Mouse (Mus musculus) heart, adult 18-20 months (tissue): Measurements from ENCODE around the gene Hba-a1. TPM values are rescaled to one million over a fixed set of nuclear protein-coding genes. Genes with fewer than 3 reads are reported as not detected.
A peak's percentile ranks its signal among the peaks of the same experiment; 100 is the strongest.
"Not testable (repeated sequence)": the region's sequence is repeated elsewhere in the genome, so short reads cannot be mapped to it uniquely, and the experiment has no call there.

Experiments
- DNase-seq, 2 experiments: peaks; one replicate each; pipeline ENCODE4 v3.0.0; 2021 to 2022; ENCODE audit warnings: mixed read lengths in 1 of 2
- long read RNA-seq, 2 experiments: library from polyadenylated mRNA; stranded (forward); transcript quantifications; one replicate each; pipeline ENCODE4 v2.0.0; 2021
- total RNA-seq, 2 experiments: library from RNA; stranded (reverse); gene quantifications; 2 replicates each; pipeline ENCODE4 v1.2.3; 2021

The Hba-a1 gene
- 1,000 to 10,000 TPM; 7,280 to 8,683 TPM for total RNA-seq
- long read RNA-seq, experiment 1, transcript Hba-a1-201 (3 exons, 699 nt) = major isoform, 3,825 of 3,893 reads
- long read RNA-seq, experiment 1, transcript Hba-a1-202 (2 exons, 494 nt) = minor isoform, 37 of 3,893 reads
- long read RNA-seq, experiment 1, partial matches to known transcripts = 30 of 3,893 reads
- long read RNA-seq, experiment 1, other reads (novel, unspliced or antisense) = 1 of 3,893 reads
- long read RNA-seq, experiment 2, transcript Hba-a1-202 (2 exons, 494 nt) = minor isoform, 59 of 4,361 reads
- long read RNA-seq, experiment 2, transcript Hba-a1-201 (3 exons, 699 nt) = major isoform, 4,233 of 4,361 reads
- long read RNA-seq, experiment 2, partial matches to known transcripts = 69 of 4,361 reads
- long read RNA-seq, experiment 2, other reads (novel, unspliced or antisense) = 0 of 4,361 reads

DNA sequence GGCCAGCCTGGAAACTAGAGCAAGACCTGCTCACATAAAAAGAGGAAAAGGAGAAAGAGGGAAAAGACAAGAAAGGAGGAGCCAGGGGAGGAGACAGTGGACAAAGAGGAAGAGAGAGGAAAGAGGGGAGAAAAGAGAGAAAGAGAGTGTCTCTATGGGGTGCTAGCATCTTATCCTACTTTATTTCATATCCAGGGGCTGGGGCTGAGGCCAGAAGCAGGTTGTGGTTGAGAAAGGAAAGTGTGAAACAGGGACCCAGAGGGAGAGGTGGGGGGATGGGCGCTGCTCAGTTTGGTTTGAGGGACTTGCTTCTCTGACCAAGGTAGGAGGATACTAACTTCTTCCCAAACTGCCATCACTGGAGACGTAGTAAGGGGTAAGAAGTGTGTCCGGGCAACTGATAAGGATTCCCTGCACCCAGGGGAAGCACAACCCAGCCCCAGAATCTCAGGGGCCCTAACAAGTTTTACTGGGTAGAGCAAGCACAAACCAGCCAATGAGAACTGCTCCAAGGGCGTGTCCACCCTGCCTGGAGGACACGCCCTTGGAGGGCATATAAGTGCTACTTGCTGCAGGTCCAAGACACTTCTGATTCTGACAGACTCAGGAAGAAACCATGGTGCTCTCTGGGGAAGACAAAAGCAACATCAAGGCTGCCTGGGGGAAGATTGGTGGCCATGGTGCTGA is at the start of gene Hba-a1:
Gene Hba-a1 (plus strand): TSS at position 421 of the 687 bp plus-strand sequence.
- not testable (repeated sequence) for DNase-seq

GRCm38 (mm10) chr11:32233895-32234294 is 49.4 kb upstream of the Hba-a1 start:
- DNase-seq = peak; percentile 31 to 53

- no peak for DNase-seq
These were observed 48.4 kb upstream of the Hba-a1 start for GRCm38 (mm10) chr11:32234816-32235485.

DNA sequence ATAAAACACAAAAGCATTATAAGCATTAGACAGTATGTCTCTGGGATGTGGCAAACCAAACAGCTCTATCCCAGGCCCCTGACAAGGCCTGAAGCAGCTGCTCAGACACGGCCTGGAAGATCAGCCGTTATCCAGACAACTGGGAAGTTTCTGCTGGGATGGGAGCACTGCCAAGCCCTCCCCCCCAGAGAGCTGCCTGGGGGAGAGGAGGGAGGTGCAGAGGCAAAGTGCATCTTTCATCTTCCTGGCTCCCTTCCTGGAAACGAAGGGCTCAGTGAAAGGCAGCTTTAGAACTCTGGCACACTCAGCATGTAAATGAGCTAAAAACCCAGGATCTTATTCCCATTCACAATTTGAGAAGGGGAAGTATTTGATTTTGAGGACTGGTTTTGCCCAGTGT is 47.7 kb upstream of the Hba-a1 start:
- peak; percentile 74 to 84 for DNase-seq

DNA sequence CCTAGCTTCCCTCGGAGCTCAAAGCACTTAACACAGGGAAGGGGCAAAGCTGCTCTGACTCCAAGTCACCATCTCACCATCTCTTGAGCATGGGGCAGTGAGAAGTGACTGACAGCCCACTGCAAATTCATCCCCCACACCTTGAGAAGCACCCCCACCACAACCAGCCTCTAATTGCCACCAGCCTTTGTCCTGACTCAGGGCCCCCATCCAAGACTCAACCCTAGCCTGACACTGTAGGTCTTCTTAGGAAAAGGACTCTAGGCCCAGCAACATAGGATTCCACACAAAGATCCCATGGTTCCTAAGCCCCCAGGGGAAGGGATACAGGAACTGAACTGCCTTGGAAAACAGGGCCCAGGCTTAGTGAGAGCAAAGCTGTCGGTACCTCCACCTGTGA is 47.2 kb upstream of the Hba-a1 start:
- no peak for DNase-seq

- DNase-seq = peak; percentile 54 to 75
These were observed 46.5 kb upstream of the Hba-a1 start for GRCm38 (mm10) chr11:32236712-32237410.

GRCm38 (mm10) chr11:32237411-32237795 is 45.9 kb upstream of the Hba-a1 start:
- DNase-seq = no peak

DNA sequence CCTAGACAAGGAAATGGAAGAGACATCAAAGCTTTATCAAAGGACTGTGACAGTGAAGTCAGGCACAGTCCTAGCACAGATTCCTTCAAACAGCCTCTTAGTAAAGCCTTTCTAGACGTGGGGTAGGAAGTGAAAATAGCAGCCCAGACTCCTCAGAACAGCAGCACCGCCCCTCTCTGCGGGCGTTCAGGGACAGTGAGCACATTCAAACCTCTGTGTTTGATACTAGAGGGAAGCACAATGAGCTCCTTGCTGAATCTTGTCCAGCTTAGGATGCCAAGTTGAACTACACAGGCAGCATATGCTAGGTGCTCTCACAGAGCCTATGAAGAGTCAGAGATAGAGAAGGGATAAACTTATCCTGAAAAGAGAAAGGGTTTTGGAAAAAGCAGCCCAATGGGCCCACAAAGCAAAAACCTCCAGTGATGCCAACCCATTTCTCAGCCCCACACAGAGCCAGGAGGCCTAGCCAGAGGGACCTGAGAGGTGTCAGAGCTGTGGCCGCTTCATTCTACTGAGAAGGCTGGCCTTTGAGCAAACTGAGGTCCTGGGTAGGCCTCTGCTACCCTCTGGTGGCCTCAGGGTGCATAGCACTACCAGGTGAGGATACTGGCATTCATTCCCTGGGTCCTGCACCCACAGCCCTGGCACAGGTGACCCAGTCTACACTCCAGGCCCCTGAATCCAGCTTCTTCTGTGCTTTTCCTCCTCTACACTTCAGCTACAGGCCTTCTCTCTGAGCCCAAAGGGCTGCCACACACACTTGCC is 45.0 kb upstream of the Hba-a1 start:
- DNase-seq = peak; percentile 69 to 87

- DNase-seq = no peak
These were observed 41.9 kb upstream of the Hba-a1 start for GRCm38 (mm10) chr11:32241391-32241790.

- DNase-seq = no peak
These were observed 41.1 kb upstream of the Hba-a1 start for GRCm38 (mm10) chr11:32242209-32242608.

DNA sequence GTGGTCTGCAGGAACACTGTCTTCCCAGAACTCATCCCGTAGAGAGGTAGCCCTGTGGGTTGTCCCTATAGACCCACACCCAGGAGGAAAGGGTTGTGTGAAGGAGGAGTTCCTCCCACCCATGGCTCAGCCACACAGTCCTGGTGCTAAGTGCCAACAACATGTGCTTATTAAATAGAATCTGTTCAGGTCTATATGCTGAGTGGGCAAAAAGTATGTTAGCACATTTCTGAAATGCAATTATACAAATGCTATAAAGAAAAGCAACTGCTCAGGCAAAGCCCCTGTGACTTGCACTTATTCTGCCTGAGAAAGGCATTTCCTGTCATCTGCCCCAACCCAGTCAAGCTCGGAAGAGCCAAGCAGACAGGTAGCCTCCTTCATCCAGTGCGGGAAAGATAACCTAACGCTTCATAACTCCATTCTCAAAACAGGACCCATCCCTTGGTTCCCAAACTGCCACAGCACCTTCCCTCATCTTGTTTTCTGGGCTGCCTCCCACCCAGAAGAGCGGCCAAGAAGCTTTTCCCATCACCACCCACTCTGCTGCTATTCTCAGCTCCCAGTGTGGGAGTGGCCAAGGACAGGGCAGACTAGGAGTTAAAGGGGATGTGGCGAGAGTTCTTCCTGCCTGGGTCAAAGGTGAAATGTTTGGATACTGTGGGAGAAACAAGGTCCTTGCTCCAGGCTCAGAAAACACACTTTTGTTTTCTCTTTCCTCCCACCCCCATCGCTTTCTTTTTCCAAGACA is 39.9 kb upstream of the Hba-a1 start:
- peak; percentile 19 to 48 for DNase-seq

- DNase-seq = peak; percentile 56
These were observed 39.2 kb upstream of the Hba-a1 start for GRCm38 (mm10) chr11:32244064-32244463.

DNA sequence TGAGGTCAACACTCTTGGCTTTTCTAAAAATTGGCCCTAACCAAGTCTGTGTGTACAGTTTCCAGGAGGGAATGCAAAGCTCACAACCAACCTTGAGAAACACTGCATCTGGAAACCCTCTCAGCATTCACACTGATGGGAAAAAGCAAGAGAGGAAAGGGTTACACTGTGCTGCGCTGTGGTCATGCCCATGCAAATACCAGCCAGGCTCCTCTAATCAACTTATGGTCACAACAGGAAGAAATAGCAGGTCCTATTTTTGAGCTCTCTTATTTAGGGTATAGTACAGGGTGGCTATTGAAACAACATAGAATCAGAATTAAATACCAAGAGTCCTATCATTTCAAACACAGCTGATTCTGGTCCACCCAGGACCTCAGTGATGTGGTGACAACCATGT is 38.7 kb upstream of the Hba-a1 start:
- DNase-seq = no peak

DNA sequence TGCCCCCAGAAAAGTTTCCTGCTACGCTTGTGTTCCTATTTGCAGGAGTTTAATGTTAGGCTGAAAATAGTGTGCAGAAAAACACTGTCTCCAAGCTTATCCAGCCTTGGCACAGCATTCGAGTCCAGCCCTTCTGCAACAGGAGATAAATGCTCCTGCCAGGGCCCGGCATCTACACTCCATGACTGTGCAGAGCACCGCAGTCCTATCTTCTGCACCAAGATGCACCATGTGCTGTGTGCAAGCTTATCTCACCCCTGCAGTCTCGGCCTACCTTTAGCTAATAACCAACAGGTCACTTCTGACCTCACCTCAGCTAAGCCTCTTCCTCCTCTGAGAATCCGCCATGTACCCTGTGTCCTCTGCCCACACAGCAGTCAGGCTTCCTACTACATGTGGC is 37.7 kb upstream of the Hba-a1 start:
- DNase-seq = no peak

DNA sequence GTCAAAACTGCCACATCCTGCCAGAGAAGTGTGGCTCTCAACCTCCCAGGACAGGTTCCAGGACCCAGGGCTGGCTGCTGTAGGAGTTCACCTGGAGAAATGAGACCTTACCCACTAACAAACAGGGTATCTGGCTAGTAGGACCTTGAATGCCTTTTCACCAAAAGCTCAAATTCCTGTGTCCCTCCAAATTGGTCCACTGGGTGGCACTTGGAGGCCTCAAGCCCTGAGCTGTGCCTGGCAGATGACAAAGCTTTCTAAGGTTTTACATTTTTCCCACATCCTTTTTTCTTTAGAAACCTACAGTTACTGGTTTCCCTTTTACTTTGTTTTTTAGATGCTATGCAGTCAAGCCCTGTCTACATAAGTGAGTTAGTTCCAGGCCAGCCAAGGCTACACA is 36.2 kb upstream of the Hba-a1 start:
- DNase-seq = no peak

- DNase-seq = no peak
These were observed 35.0 kb upstream of the Hba-a1 start for GRCm38 (mm10) chr11:32248350-32248749.

DNA sequence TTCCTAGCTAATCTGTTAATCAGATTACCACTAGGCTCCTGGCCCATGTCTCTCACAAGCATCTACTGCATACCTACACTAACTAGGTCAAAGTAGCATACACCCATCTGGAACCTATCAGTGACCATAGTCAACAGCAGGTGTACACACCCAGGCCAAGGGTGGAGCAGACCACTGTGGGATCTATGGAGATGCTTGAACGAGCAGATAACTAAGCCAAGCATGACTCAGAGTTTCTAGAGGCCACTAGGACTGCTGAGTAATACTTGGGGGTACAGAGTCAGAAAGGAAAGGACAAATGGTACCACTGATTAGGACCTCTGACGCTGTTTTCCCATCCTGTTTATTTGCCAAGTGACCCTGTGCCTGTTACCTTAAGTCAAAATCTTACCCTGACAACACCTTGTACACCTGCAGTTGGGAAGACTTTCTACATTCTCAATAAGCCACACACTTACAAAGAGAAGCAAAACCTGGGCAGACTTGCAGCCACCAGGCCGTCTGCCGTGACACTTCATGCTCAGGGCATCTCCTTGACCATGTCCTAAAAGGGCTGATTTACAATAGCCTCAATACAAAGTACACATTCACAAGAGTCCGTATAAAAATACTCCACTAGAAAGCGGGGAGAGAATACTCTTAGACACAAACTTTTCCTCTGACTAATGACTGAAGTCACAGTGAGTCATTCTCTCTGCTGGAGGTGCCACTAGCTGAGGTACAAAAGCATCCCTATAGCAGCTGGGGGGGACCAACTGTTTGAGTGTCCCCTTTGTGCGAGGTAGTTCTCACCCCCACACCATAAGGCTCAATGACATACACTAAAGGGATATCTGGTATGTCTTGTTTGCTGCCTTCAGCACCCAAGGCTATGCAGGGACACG is 32.2 kb upstream of the Hba-a1 start:
- DNase-seq = no peak

- DNase-seq = no peak
These were observed 30.2 kb upstream of the Hba-a1 start for GRCm38 (mm10) chr11:32253121-32253520.

- no peak for DNase-seq
These were observed 27.2 kb upstream of the Hba-a1 start for GRCm38 (mm10) chr11:32256146-32256545.

GRCm38 (mm10) chr11:32256566-32256965 is 26.7 kb upstream of the Hba-a1 start:
- no peak for DNase-seq
